Mouse (Mus musculus) erythroblast, embryonic 14.5 days (primary cell): ENCODE data around the gene Otub1.

Experiments used
- GATA1 ChIP-seq: IDR thresholded peaks from 2 replicates; pipeline ENCODE4 v1.6.1; 2012; ENCODE audit warnings: low read length, inconsistent platforms, mixed read lengths
- TAL1 ChIP-seq: IDR thresholded peaks from 3 replicates; pipeline ENCODE4 v1.6.1; 2012; ENCODE audit warnings: low read length, inconsistent platforms, mixed read lengths

DNA sequence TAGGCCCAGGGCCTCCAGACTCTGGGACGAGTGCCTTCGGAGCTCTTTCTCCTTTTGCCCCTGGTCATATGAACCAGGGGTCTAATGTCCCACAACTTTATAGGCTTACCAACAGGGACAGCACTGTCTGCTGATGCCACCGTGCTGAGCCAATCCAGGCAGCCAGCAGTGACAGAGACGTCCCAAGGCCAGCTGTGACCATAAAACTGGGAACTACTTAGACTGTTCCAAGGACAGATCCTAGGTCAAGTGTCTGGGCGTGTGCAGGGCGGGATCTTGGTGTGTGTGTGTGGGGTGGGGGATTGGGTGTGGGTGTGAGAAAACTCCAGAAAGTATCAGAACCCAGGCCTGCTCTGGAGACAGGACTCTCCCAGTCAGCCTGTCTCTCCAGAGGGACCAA, 35.2 kb downstream of the Otub1 start:
- TF ChIP-seq GATA1: no peak
- no peak for TF ChIP-seq TAL1
